Mouse (Mus musculus) MEL (cell line): ENCODE measurements around the gene Creg2. TPM values are rescaled to one million over a fixed set of nuclear protein-coding genes. Genes with fewer than 3 reads are reported as not detected.

Experiments used
- DNase-seq: peaks from one replicate; pipeline ENCODE4 v3.0.0; 2011; ENCODE audit warnings: low read depth, low spot score
- H3K27ac ChIP-seq: 2 replicates; pipeline ENCODE4 v1.5.1; 2012; ENCODE audit warnings: low read depth, mild to moderate bottlenecking, control low read depth, low read length, moderate library complexity; ENCODE audit not compliant: control insufficient read depth
- H3K27me3 ChIP-seq, 2 experiments: fragments of 150-350 bp in 1 of 2; sonication (generic) in 1 of 2; 2 replicates each; pipeline ENCODE4 v1.6.1; 2012; ENCODE audit warnings: low read length in 2 of 2, mild to moderate bottlenecking in 2 of 2, improper control_type of control experiment in 1 of 2, moderate library complexity in 1 of 2; ENCODE audit not compliant: insufficient read depth in 2 of 2, control insufficient read depth in 1 of 2
- H3K36me3 ChIP-seq, 2 experiments: 2 replicates each; pipeline ENCODE4 v1.6.1; 2012 to 2014; ENCODE audit warnings: low read length in 2 of 2, improper control_type of control experiment in 1 of 2, inconsistent platforms in 1 of 2, mild to moderate bottlenecking in 1 of 2; ENCODE audit not compliant: insufficient read depth in 2 of 2, control insufficient read depth in 1 of 2
- H3K4me1 ChIP-seq, 2 experiments: fragments of 150-350 bp in 1 of 2; sonication (generic) in 1 of 2; 2 replicates each; pipeline ENCODE4 v1.6.1; 2012; ENCODE audit warnings: low read length in 2 of 2, improper control_type of control experiment in 1 of 2, mild to moderate bottlenecking in 1 of 2; ENCODE audit not compliant: insufficient read depth in 2 of 2, control insufficient read depth in 1 of 2
- H3K4me3 ChIP-seq, 2 experiments: fragments of 150-350 bp in 1 of 2; sonication (generic) in 1 of 2; 2 replicates each; pipeline ENCODE4 v1.5.1; 2012; ENCODE audit warnings: low read depth in 2 of 2, low read length in 2 of 2, mild to moderate bottlenecking in 2 of 2, moderate library complexity in 2 of 2, control low read depth in 1 of 2, improper control_type of control experiment in 1 of 2; ENCODE audit not compliant: control insufficient read depth in 1 of 2, insufficient read depth in 1 of 2
- H3K79me2 ChIP-seq: 2 replicates; pipeline ENCODE4 v1.6.1; 2012; ENCODE audit warnings: mild to moderate bottlenecking, low read length, moderate library complexity; ENCODE audit not compliant: control insufficient read depth, poor library complexity, insufficient read depth
- H3K9ac ChIP-seq: 2 replicates; pipeline ENCODE4 v1.6.1; 2012; ENCODE audit warnings: low read depth, mild to moderate bottlenecking, control low read depth, low read length, moderate library complexity; ENCODE audit not compliant: control insufficient read depth, poor library complexity, severe bottlenecking
- H3K9me3 ChIP-seq: fragments of 150-350 bp; sonication (generic); replicated peaks from 2 replicates; pipeline ENCODE4 v1.6.1; 2012; ENCODE audit warnings: mild to moderate bottlenecking, low read length, improper control_type of control experiment, moderate library complexity; ENCODE audit not compliant: insufficient read depth
- CTCF ChIP-seq, 3 experiments: IDR thresholded peaks in 2 of 3; conservative IDR thresholded peaks in 1 of 3; 2 replicates each; pipeline ENCODE4 v1.5.1; 2011 to 2012; ENCODE audit warnings: low read length in 3 of 3, low read depth in 2 of 3, mild to moderate bottlenecking in 2 of 3, improper control_type of control experiment in 1 of 3, inconsistent platforms in 1 of 3, mixed read lengths in 1 of 3, moderate library complexity in 1 of 3; ENCODE audit not compliant: control insufficient read depth in 1 of 3, insufficient read depth in 1 of 3, poor library complexity in 1 of 3, severe bottlenecking in 1 of 3
- E2F4 ChIP-seq: IDR thresholded peaks from 2 replicates; pipeline ENCODE4 v1.6.1; 2011; ENCODE audit warnings: low read depth, low read length, improper control_type of control experiment, borderline replicate concordance
- ELF1 ChIP-seq: IDR thresholded peaks from 2 replicates; pipeline ENCODE4 v1.6.1; 2014; ENCODE audit warnings: low read depth, mild to moderate bottlenecking, inconsistent platforms, low read length, improper control_type of control experiment, moderate library complexity
- ETS1 ChIP-seq: IDR thresholded peaks from 2 replicates; pipeline ENCODE4 v1.6.1; 2012; ENCODE audit warnings: low read depth, mild to moderate bottlenecking, inconsistent platforms, low read length, improper control_type of control experiment, moderate library complexity
- GATA1 ChIP-seq: IDR thresholded peaks from 2 replicates; pipeline ENCODE4 v1.6.1; 2011; ENCODE audit warnings: low read depth, low read length, improper control_type of control experiment
- HCFC1 ChIP-seq: IDR thresholded peaks from 2 replicates; pipeline ENCODE4 v1.6.1; 2012; ENCODE audit warnings: low read depth, mild to moderate bottlenecking, inconsistent platforms, low read length, improper control_type of control experiment, moderate library complexity
- JUND ChIP-seq: IDR thresholded peaks from 2 replicates; pipeline ENCODE4 v1.6.1; 2011; ENCODE audit warnings: low read depth, mild to moderate bottlenecking, improper control_type of control experiment, low read length
- MAZ ChIP-seq: IDR thresholded peaks from 2 replicates; pipeline ENCODE4 v1.6.1; 2012; ENCODE audit warnings: low read depth, mild to moderate bottlenecking, inconsistent platforms, low read length, improper control_type of control experiment
- MEF2A ChIP-seq: IDR thresholded peaks from 2 replicates; pipeline ENCODE4 v1.6.1; 2014; ENCODE audit warnings: low read depth, mild to moderate bottlenecking, inconsistent platforms, low read length, improper control_type of control experiment; ENCODE audit not compliant: poor library complexity, insufficient replicate concordance, severe bottlenecking; ENCODE audit errors: extremely low read depth
- MYB ChIP-seq: IDR thresholded peaks from 2 replicates; pipeline ENCODE4 v1.6.1; 2011; ENCODE audit warnings: mild to moderate bottlenecking, low read depth, low read length, improper control_type of control experiment
- MYC ChIP-seq: IDR thresholded peaks from 2 replicates; pipeline ENCODE4 v1.6.1; 2011; ENCODE audit warnings: low read depth, mild to moderate bottlenecking, low read length, improper control_type of control experiment, moderate library complexity
- NELFE ChIP-seq: IDR thresholded peaks from 2 replicates; pipeline ENCODE4 v1.6.1; 2011; ENCODE audit warnings: low read depth, low read length, improper control_type of control experiment
- POLR2AphosphoS5 ChIP-seq: IDR thresholded peaks from 2 replicates; pipeline ENCODE4 v1.6.1; 2012; ENCODE audit warnings: low read depth, borderline replicate concordance, mild to moderate bottlenecking, inconsistent platforms, low read length, moderate library complexity, mixed read lengths
- RAD21 ChIP-seq: IDR thresholded peaks from 2 replicates; pipeline ENCODE4 v1.6.1; 2011; ENCODE audit warnings: mild to moderate bottlenecking, low read depth, low read length, improper control_type of control experiment
- SIN3A ChIP-seq: IDR thresholded peaks from 2 replicates; pipeline ENCODE4 v1.6.1; 2012; ENCODE audit warnings: low read length, improper control_type of control experiment, inconsistent platforms
- SMC3 ChIP-seq: IDR thresholded peaks from 2 replicates; pipeline ENCODE4 v1.6.1; 2011; ENCODE audit warnings: low read depth, low read length, improper control_type of control experiment
- ZC3H11A ChIP-seq: IDR thresholded peaks from 2 replicates; pipeline ENCODE4 v1.6.1; 2012; ENCODE audit warnings: low read depth, mild to moderate bottlenecking, inconsistent platforms, low read length, improper control_type of control experiment
- ZMIZ1 ChIP-seq: IDR thresholded peaks from 2 replicates; pipeline ENCODE4 v1.6.1; 2012; ENCODE audit warnings: low read depth, mild to moderate bottlenecking, inconsistent platforms, low read length, improper control_type of control experiment, moderate library complexity
- ZNF384 ChIP-seq: IDR thresholded peaks from 2 replicates; pipeline ENCODE4 v1.6.1; 2012; ENCODE audit warnings: low read depth, mild to moderate bottlenecking, inconsistent platforms, low read length, improper control_type of control experiment
- polyA plus RNA-seq, 2 experiments: library from polyadenylated mRNA; stranded (reverse) in 1 of 2; unstranded in 1 of 2; fragments of >175 nt in 1 of 2; fragments of >200 nt in 1 of 2; gene quantifications; 2 replicates each; pipeline versions ENCODE4 v1.2.1 to v1.2.4; 2012; ENCODE audit warnings: low replicate concordance in 2 of 2, low read depth in 1 of 2; ENCODE audit not compliant: insufficient read length in 2 of 2, insufficient read depth in 1 of 2, missing spikeins in 1 of 2
- total RNA-seq: library from RNA; depleted of rRNA; stranded (reverse); fragments of 300-350 nt; gene quantifications from 2 replicates; pipeline ENCODE4 v1.2.3, GENCODE M21; 2012

Gene Creg2
- total and polyA plus RNA-seq, 3 experiments: not detected

DNA sequence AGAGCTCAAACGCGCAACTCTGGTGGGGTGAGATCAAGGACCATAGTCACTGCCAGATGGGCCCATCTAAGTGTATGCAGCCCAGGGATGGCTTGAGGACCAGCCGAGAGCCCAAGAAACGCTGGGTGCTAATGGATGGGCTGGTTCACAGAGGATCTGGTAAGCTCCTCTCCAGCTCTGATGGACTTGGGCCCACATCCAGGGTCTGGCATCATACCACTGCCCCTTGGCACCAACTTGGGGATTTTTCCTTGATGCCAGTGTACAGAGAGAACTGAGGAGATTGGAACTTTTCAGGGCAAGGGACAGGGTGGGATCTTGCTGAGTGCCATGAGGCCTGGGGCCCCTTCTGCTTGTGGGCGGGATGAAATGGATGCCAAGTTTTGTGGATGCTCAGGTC is 30.4 kb upstream of the Creg2 start (continued):
- TF ChIP-seq POLR2AphosphoS5: no peak
- TF ChIP-seq MAZ: no peak
- TF ChIP-seq ETS1: no peak

DNA sequence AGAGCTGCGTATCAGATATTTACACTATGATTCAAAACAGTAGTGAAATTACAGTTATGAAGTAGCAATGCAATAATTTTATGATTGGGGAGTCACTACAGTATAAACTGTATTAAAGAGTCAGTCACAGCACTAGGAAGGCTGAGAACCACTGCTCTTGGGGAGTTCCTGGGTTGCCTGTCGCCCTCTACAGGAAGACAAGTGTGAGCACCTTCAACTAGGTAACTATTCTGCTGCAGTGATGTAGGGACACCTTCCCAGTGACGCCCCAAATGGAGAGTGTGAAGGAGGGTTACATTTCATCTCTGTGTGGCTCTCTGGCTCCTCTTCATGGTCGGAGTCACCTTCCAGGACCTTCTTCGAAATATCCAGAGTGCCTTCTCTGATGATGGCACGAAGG is 29.3 kb upstream of the Creg2 start:
- no peaks in the 10 kb centered on the region for H3K27me3 ChIP-seq
- H3K9me3 ChIP-seq: no peaks in the 10 kb centered on the region
- H3K79me2 ChIP-seq: no peaks in the 10 kb centered on the region
- DNase-seq: peak; percentile 5
- H3K36me3 ChIP-seq: no peaks in the 10 kb centered on the region
- TF ChIP-seq ZMIZ1 (no peak), NELFE (no peak), GATA1 (no peak), MEF2A (no peak), HCFC1 (no peak), ELF1 (no peak), CTCF (IDR thresholded peaks at IDR 0.05 in 2 of 3, conservative IDR thresholded peaks at IDR 0.05 in 1 of 3; ENCODE audit: control insufficient read depth in 1 of 3, insufficient read depth in 1 of 3, low read depth in 2 of 3, low read length in 3 of 3, poor library complexity in 1 of 3, severe bottlenecking in 1 of 3) (peak; percentile 33 to 42 (median 37)), MYB (no peak), JUND (no peak), SMC3 (peak; percentile 29; the same call in 1 of the 2 replicates), RAD21 (peak; percentile 32), ZNF384 (no peak)
- TF ChIP-seq, all 39 proteins: peak for 3
- Histone ChIP-seq H3K9ac (no peak overlapping the region), H3K4me1 (no peaks in the 10 kb centered on the region), H3K27ac (no peak overlapping the region), H3K4me3 (no peak overlapping the region)

DNA sequence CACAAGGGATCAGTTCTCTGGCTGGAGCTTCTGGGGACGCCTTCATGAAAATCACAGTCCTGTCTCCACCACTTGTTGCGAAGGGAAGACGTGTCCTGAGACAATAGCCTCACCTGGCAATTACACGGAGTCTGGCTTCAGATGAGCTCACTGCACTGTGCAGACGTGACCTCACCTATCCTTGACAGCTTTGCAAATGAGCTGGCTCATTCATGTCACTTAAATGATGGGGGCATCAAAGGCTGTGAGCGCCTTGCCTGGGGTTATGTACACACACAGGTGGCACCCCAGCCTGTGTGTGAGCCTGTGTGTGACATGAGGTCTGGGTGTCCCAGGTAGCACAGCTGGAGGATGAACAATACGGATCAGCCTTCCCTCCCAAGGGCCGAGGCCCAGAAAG is 27.6 kb upstream of the Creg2 start:
- Histone ChIP-seq H3K27me3 (no peaks in the 10 kb centered on the region), H3K36me3 (no peaks in the 10 kb centered on the region), H3K9ac (no peak overlapping the region), H3K9me3 (no peaks in the 10 kb centered on the region), H3K4me1 (no peaks in the 10 kb centered on the region), H3K79me2 (no peaks in the 10 kb centered on the region), H3K4me3 (no peak overlapping the region), H3K27ac (no peak overlapping the region)
- no peak for TF ChIP-seq E2F4
- no peak for TF ChIP-seq ZC3H11A
- no peak for TF ChIP-seq MYC
- no peak for TF ChIP-seq JUND
- no peak for TF ChIP-seq MYB
- TF ChIP-seq SMC3: no peak
- no peak for TF ChIP-seq SIN3A
- no peak for TF ChIP-seq ZMIZ1
- no peak for TF ChIP-seq MAZ
- DNase-seq: no peak
